Mouse (Mus musculus): ENCODE results near the gene Rpl7a.

- TF ChIP-seq CTCF (IDR thresholded peaks at IDR 0.05; ENCODE audit: low read depth): no peak
- no peak for TF ChIP-seq EP300 (IDR thresholded peaks at IDR 0.05; ENCODE audit: low read depth)
These were observed 45.7 kb upstream of the Rpl7a start, which contains the start of gene Abo for GRCm38 (mm10) chr2:26864879-26865278.

Measured in heart, postnatal 0 days (tissue).